35 mouse cellular contexts compared by ENCODE assay signal in genomic region chr4:43555926-43556325, GRCm38 (mm10). TPM values are rescaled to one million over a fixed set of nuclear protein-coding genes. Genes with fewer than 3 reads are reported as not detected.
A peak's percentile ranks its signal among the peaks of the same experiment; 100 is the strongest.
DNase-seq lines count a peak whose midpoint lies in the region; ATAC-seq lines count a peak whose summit lies in the region.
"Had no signal": no experiment of that assay in that cellular context is flagged by ENCODE, and none has a peak within 500 bp of the region (broad histone marks: within the 10 kb centered on the region; RNA-seq: fewer than 3 reads in every experiment).

No protein-coding gene starts in this region.

- DNase-seq in liver, embryonic 13.5 days: no peak
- DNase-seq in liver: no peak
- no peak for DNase-seq in adrenal gland, adult 2 months
- DNase-seq: adrenal gland, adult 8-10 months; cerebellum, adult 9-11 months; forebrain, postnatal 0 days; gastrocnemius, postnatal 14 days; heart, adult 18-20 months; heart, postnatal 4 days; kidney, adult 9 months; kidney, postnatal 14 days; layer of hippocampus, adult 9-11 months; lung, embryonic 14.5 days; lung, postnatal 14 days; retina, postnatal 1 day; right cerebral cortex, postnatal 25 days; thymus, adult 18-20 months; thymus, postnatal 36 days had no signal

- 82% methylated on average over 7 of the region's 7 CpGs for WGBS in liver, embryonic 13.5 days (ENCODE audit: insufficient replicate concordance)
- WGBS in forebrain, embryonic 13.5 days: 97% methylated on average over 7 of the region's 7 CpGs
- WGBS in kidney, embryonic 15.5 days: 92% methylated on average over 7 of the region's 7 CpGs

- H3K27me3 ChIP-seq in liver, embryonic 13.5 days: no peaks in the 10 kb centered on the region
- no peaks in the 10 kb centered on the region for H3K27me3 ChIP-seq in megakaryocyte, embryonic 14.5 days (replicated peaks)
- H3K27me3 ChIP-seq in forebrain, embryonic 13.5 days: no peaks in the 10 kb centered on the region
- H3K27me3 ChIP-seq in kidney, embryonic 15.5 days: no peaks in the 10 kb centered on the region
- H3K27me3 ChIP-seq: limb, embryonic 12.5 days; liver, embryonic 12.5 days; midbrain, embryonic 13.5 days; neural tube, embryonic 15.5 days; stomach, embryonic 15.5 days had no signal

- peaks cover 45% of the 10 kb centered on the region for H3K4me1 ChIP-seq in liver, embryonic 13.5 days (replicated peaks)
- peaks cover 92% of the 10 kb centered on the region for H3K4me1 ChIP-seq in megakaryocyte, embryonic 14.5 days
- H3K4me1 ChIP-seq in forebrain, embryonic 13.5 days: peaks cover 25% of the 10 kb centered on the region
- peaks cover 39% of the 10 kb centered on the region for H3K4me1 ChIP-seq in kidney, embryonic 15.5 days

- no peak overlapping the region for H3K4me3 ChIP-seq in liver, embryonic 13.5 days (replicated peaks)
- H3K4me3 ChIP-seq in megakaryocyte, embryonic 14.5 days (replicated peaks): peak overlapping the region; percentile 99
- no peak overlapping the region for H3K4me3 ChIP-seq in forebrain, embryonic 13.5 days
- no peak overlapping the region for H3K4me3 ChIP-seq in kidney, embryonic 15.5 days (replicated peaks)
- H3K4me3 ChIP-seq: erythroblast, embryonic 14.5 days; left cerebral cortex, adult 2 months; limb, embryonic 12.5 days; liver, embryonic 12.5 days; midbrain, embryonic 13.5 days; neural tube, embryonic 15.5 days; stomach, embryonic 15.5 days had no signal

- H3K4me2 ChIP-seq in liver, embryonic 13.5 days: no peak overlapping the region
- H3K4me2 ChIP-seq in forebrain, embryonic 13.5 days: no peak overlapping the region
- no peak overlapping the region for H3K4me2 ChIP-seq in kidney, embryonic 15.5 days
- H3K4me2 ChIP-seq: heart, embryonic 11.5 days; hindbrain, embryonic 14.5 days; limb, embryonic 12.5 days; liver, embryonic 12.5 days; lung, embryonic 14.5 days; midbrain, embryonic 13.5 days; neural tube, embryonic 15.5 days; stomach, embryonic 15.5 days had no signal

- H3K9me3 ChIP-seq in liver, embryonic 13.5 days (replicated peaks): peaks cover 5% of the 10 kb centered on the region
- H3K9me3 ChIP-seq in megakaryocyte, embryonic 14.5 days: peaks cover 9% of the 10 kb centered on the region; the same call in 1 of the 2 replicates
- no peaks in the 10 kb centered on the region for H3K9me3 ChIP-seq in forebrain, embryonic 13.5 days (replicated peaks)
- H3K9me3 ChIP-seq in kidney, embryonic 15.5 days (replicated peaks): no peaks in the 10 kb centered on the region
- H3K9me3 ChIP-seq: limb, embryonic 12.5 days; midbrain, embryonic 13.5 days; neural tube, embryonic 15.5 days; stomach, embryonic 15.5 days had no signal

- 0 out of 2 replicates have a peak overlapping the region, but pooled peaks have one; percentile 43 for H3K27ac ChIP-seq in liver, embryonic 13.5 days
- H3K27ac ChIP-seq in forebrain, embryonic 13.5 days: no peak overlapping the region
- no peak overlapping the region for H3K27ac ChIP-seq in kidney, embryonic 15.5 days
- H3K27ac ChIP-seq: hindbrain, embryonic 14.5 days; left cerebral cortex, adult 2 months; limb, embryonic 12.5 days; liver, embryonic 12.5 days; midbrain, embryonic 13.5 days; neural tube, embryonic 15.5 days; stomach, embryonic 15.5 days had no signal

- no peak overlapping the region for H3K9ac ChIP-seq in liver, embryonic 13.5 days
- H3K9ac ChIP-seq in forebrain, embryonic 13.5 days: no peak overlapping the region
- no peak overlapping the region for H3K9ac ChIP-seq in kidney, embryonic 15.5 days
- H3K9ac ChIP-seq: forebrain, postnatal 0 days; hindbrain, embryonic 14.5 days; limb, embryonic 12.5 days; liver, embryonic 12.5 days; lung, embryonic 14.5 days; midbrain, embryonic 13.5 days; neural tube, embryonic 15.5 days; stomach, embryonic 15.5 days had no signal

- no peak for ATAC-seq in liver, embryonic 13.5 days (ENCODE audit: low read depth)
- ATAC-seq in common myeloid progenitor, adult 5-6 weeks (replicated peaks; ENCODE audit: low read depth, poor library complexity, severe bottlenecking): peak; percentile 26
- ATAC-seq in forebrain, embryonic 13.5 days: no peak
- ATAC-seq in kidney, embryonic 15.5 days (replicated peaks; ENCODE audit: low FRiP score): no peak
- ATAC-seq: activated CD4-positive, CD25-positive, alpha-beta regulatory T cell, adult 4 months; CD4-positive, CD25-positive, alpha-beta regulatory T cell, adult 4 months; forebrain, postnatal 0 days; intestine, postnatal 0 days; liver, embryonic 12.5 days; midbrain, embryonic 13.5 days had no signal

- peaks cover 70% of the 10 kb centered on the region for H3K36me3 ChIP-seq in liver, embryonic 13.5 days
- H3K36me3 ChIP-seq in megakaryocyte, embryonic 14.5 days (replicated peaks; ENCODE audit: low read length): peaks cover 88% of the 10 kb centered on the region
- peaks cover 60% of the 10 kb centered on the region for H3K36me3 ChIP-seq in forebrain, embryonic 13.5 days (ENCODE audit: poor library complexity, severe bottlenecking)
- H3K36me3 ChIP-seq in kidney, embryonic 15.5 days: peaks cover 66% of the 10 kb centered on the region

RNA-seq across cellular contexts. Expression of gene Creb3, which starts 6.2 kb away (rescaled TPM):
- polyA plus RNA-seq in liver, embryonic 13.5 days (2015; fragmentation: Nextera tagmentation; extraction: Ambion mirVana): 20.6 and 21.9 TPM in 2 replicates
- total RNA-seq in common myeloid progenitor, adult 5-6 weeks (2017): 20.5 and 22.7 TPM in 2 replicates
- 2.7 TPM in 1 of 2 replicates, not detected in the other for polyA plus RNA-seq in megakaryocyte, embryonic 14.5 days (2012; ENCODE audit: insufficient read depth, low replicate concordance)
- polyA plus RNA-seq in forebrain, embryonic 13.5 days (2015; fragmentation: Nextera tagmentation; extraction: Ambion mirVana): 61.8 and 65.1 TPM in 2 replicates
- polyA plus RNA-seq in kidney, embryonic 15.5 days (2015; fragmentation: Nextera tagmentation; extraction: Ambion mirVana): 61.6 and 66.4 TPM in 2 replicates
- total RNA-seq in adrenal gland, adult 2 months (2021): 100 to 1,000 TPM; 123 to 178 TPM
- polyA plus RNA-seq in adrenal gland, adult 2 months (2012; rRNA removed): 178 and 207 TPM in 2 replicates

RNA-seq across cellular contexts. Expression of gene Tln1, which starts 6.6 kb away (rescaled TPM):
- polyA plus RNA-seq in liver, embryonic 13.5 days (2015; fragmentation: Nextera tagmentation; extraction: Ambion mirVana): 38.6 and 42.4 TPM in 2 replicates
- total RNA-seq in common myeloid progenitor, adult 5-6 weeks (2017): 262 and 295 TPM in 2 replicates
- 637 and 823 TPM in 2 replicates for polyA plus RNA-seq in megakaryocyte, embryonic 14.5 days (2012; ENCODE audit: insufficient read depth, low replicate concordance)
- polyA plus RNA-seq in forebrain, embryonic 13.5 days (2015; fragmentation: Nextera tagmentation; extraction: Ambion mirVana): 48.0 and 54.7 TPM in 2 replicates
- 71.8 and 81.0 TPM in 2 replicates for polyA plus RNA-seq in kidney, embryonic 15.5 days (2015; fragmentation: Nextera tagmentation; extraction: Ambion mirVana)
- 100 to 1,000 TPM; 167 to 207 TPM for total RNA-seq in adrenal gland, adult 2 months (2021)
- 132 and 174 TPM in 2 replicates for polyA plus RNA-seq in adrenal gland, adult 2 months (2012; rRNA removed)

RNA-seq across cellular contexts. Expression of gene Rgp1, which starts 22.6 kb away (rescaled TPM):
- polyA plus RNA-seq in liver, embryonic 13.5 days (2015; fragmentation: Nextera tagmentation; extraction: Ambion mirVana): 13.8 and 15.1 TPM in 2 replicates
- total RNA-seq in common myeloid progenitor, adult 5-6 weeks (2017): 14.4 and 35.2 TPM in 2 replicates
- polyA plus RNA-seq in megakaryocyte, embryonic 14.5 days (2012; ENCODE audit: insufficient read depth, low replicate concordance): 26.9 and 28.2 TPM in 2 replicates
- 27.5 and 27.9 TPM in 2 replicates for polyA plus RNA-seq in forebrain, embryonic 13.5 days (2015; fragmentation: Nextera tagmentation; extraction: Ambion mirVana)
- polyA plus RNA-seq in kidney, embryonic 15.5 days (2015; fragmentation: Nextera tagmentation; extraction: Ambion mirVana): 29.3 and 30.7 TPM in 2 replicates
- total RNA-seq in adrenal gland, adult 2 months (2021): 10 to 100 TPM; 47.1 to 50.7 TPM
- polyA plus RNA-seq in adrenal gland, adult 2 months (2012; rRNA removed): 50.1 and 57.4 TPM in 2 replicates

RNA-seq across cellular contexts. Expression of gene Gba2, which starts 22.7 kb away (rescaled TPM):
- polyA plus RNA-seq in liver, embryonic 13.5 days (2015; fragmentation: Nextera tagmentation; extraction: Ambion mirVana): 16.5 and 18.1 TPM in 2 replicates
- total RNA-seq in common myeloid progenitor, adult 5-6 weeks (2017): 10.2 and 11.8 TPM in 2 replicates
- 9.1 and 40.1 TPM in 2 replicates for polyA plus RNA-seq in megakaryocyte, embryonic 14.5 days (2012; ENCODE audit: insufficient read depth, low replicate concordance)
- 44.5 and 47.4 TPM in 2 replicates for polyA plus RNA-seq in forebrain, embryonic 13.5 days (2015; fragmentation: Nextera tagmentation; extraction: Ambion mirVana)
- 20.4 and 22.7 TPM in 2 replicates for polyA plus RNA-seq in kidney, embryonic 15.5 days (2015; fragmentation: Nextera tagmentation; extraction: Ambion mirVana)
- 10 to 100 TPM in 1 of 2 experiments, 1 to 10 TPM in 1; 6.8 to 13.0 TPM for total RNA-seq in adrenal gland, adult 2 months (2021)
- 13.4 and 13.9 TPM in 2 replicates for polyA plus RNA-seq in adrenal gland, adult 2 months (2012; rRNA removed)

RNA-seq across cellular contexts. Expression of gene Msmp, which starts 28.4 kb away (rescaled TPM):
- polyA plus RNA-seq in liver, embryonic 13.5 days (2015; fragmentation: Nextera tagmentation; extraction: Ambion mirVana): 0.60 TPM in 1 of 2 replicates, not detected in the other
- total RNA-seq in common myeloid progenitor, adult 5-6 weeks (2017): not detected in 2 replicates
- not detected in 2 replicates for polyA plus RNA-seq in megakaryocyte, embryonic 14.5 days (2012; ENCODE audit: insufficient read depth, low replicate concordance)
- 0.65 and 1.8 TPM in 2 replicates for polyA plus RNA-seq in forebrain, embryonic 13.5 days (2015; fragmentation: Nextera tagmentation; extraction: Ambion mirVana)
- polyA plus RNA-seq in kidney, embryonic 15.5 days (2015; fragmentation: Nextera tagmentation; extraction: Ambion mirVana): 1.3 and 2.6 TPM in 2 replicates
- 1 to 10 TPM; 1.2 to 3.0 TPM for total RNA-seq in adrenal gland, adult 2 months (2021)
- polyA plus RNA-seq in adrenal gland, adult 2 months (2012; rRNA removed): 0.94 and 1.5 TPM in 2 replicates
- total RNA-seq: forebrain, postnatal 0 days; left cerebral cortex, adult 2 months; megakaryocyte-erythroid progenitor cell, adult 5-6 weeks had no signal
- polyA plus RNA-seq: activated CD4-positive, CD25-positive, alpha-beta regulatory T cell, adult 4 months; CD4-positive, CD25-positive, alpha-beta regulatory T cell, adult 4 months; erythroblast, embryonic 14.5 days; heart, embryonic 11.5 days; intestine, postnatal 0 days; liver, embryonic 12.5 days; lung, embryonic 14.5 days had no signal
